Mouse (Mus musculus) gastrocnemius, postnatal 36 days (tissue): ENCODE results near the gene Hspb9. TPM values are rescaled to one million over a fixed set of nuclear protein-coding genes. Genes with fewer than 3 reads are reported as not detected.

Experiments
- DNase-seq, 2 experiments: peaks; one replicate each; pipeline ENCODE4 v3.0.0; 2022
- intact Hi-C: fragments of 180-260 bp; cut with DNase I; formaldehyde crosslinking; loops from one replicate; pipeline ENCODE4 v1.15.1; 2025
- total RNA-seq, 2 experiments: library from RNA; stranded (reverse); gene quantifications; 2 replicates each; pipeline ENCODE4 v1.2.3; 2021

The Hspb9 gene
- total RNA-seq, 2 experiments from 2014 or later: not detected

DNA sequence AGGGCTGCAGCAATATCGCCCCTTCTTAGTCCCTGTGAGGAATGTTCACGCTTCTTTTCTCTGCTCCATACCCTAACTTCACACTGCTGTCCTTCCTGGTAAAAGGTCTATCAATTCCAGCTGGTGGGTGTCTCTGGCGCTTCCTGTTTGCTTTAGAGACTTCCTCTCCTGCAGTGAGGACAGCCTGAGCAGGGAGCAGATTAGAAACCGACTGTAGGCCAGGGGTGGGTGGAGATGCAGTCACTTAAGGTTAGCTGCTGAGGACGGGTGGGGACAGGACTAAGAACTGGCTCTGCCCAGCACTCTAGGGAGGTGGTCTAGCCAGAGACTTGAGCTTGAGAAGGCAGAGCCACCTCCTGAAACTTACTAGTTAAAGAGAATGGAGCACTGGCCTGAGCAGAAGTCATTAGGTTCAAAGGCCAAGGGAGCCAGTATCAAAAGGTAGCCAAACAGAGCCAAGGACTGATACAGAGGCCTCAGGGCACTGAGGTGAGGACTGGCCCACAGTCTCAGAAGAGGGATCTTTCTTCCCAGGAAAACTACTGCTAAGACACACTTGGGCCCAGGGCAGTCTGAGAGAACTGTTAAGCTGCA, 11.4 kb downstream of the Hspb9 start:
- intact Hi-C loops: no loop called here
- DNase-seq: no peak

DNA sequence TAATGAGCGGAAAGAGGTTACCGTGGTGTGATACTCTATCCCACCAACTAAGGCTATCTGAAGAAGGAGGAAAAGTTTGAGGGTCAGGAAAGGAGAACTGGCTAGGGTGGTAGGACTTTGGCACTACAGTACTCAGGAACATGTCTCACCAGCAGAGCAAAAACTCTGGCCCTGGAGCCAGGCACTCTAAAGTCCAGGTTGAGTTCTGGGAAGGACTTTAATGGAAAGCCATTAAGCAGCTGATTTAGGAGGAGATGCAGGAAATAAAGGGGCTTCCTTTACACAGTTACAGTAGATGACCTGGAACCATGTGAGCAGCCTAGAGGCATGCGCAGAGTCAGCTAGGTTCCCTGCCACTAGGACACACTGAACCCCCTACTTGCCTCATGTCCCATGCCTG, 13.6 kb downstream of the Hspb9 start:
- DNase-seq: no peak
- intact Hi-C loops: no loop called here

DNA sequence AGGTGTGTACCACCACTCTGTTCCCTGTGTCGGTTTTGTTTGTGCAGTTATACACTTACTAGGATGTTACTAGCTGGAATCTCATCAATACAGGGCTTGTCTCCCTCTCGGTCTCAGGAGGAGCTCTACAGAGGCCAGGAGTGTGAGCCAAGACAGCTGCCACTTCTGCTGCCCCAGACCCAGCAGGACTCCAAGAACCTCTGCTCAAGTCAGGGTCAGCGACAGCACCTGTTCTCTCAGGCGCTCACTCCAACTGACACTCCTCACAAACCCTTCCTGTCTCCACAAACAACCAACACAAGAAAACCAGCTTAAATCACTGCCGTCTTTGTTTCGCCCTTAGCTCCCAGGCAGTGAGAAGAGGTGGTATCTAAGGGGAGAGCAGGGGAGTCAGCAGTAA, 15.0 kb downstream of the Hspb9 start:
- intact Hi-C loops: no loop called here

DNA sequence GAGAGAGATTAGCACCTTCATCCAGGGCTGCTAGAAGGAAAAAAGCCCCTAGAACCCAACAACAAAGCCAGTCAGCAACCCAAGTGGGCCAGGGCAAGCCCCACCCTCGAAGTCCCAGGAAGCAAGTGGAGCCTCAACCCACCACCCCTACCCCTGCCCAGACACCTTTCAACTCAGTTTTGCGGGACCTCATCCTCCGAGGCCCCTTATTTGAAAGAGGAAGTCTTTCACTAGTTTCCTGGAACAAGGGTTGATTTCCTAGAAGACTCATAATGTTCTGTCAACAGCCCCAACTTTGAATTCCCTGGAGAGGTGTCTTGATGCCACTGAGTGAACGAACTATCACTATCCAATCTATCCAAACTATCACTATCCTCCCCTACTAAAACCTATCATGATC, 16.3 kb downstream of the Hspb9 start:
- no peak for DNase-seq
- intact Hi-C loops: no loop called here

More for the DNA sequence above, 15.0 kb downstream of the Hspb9 start:
- no peak for DNase-seq

DNA sequence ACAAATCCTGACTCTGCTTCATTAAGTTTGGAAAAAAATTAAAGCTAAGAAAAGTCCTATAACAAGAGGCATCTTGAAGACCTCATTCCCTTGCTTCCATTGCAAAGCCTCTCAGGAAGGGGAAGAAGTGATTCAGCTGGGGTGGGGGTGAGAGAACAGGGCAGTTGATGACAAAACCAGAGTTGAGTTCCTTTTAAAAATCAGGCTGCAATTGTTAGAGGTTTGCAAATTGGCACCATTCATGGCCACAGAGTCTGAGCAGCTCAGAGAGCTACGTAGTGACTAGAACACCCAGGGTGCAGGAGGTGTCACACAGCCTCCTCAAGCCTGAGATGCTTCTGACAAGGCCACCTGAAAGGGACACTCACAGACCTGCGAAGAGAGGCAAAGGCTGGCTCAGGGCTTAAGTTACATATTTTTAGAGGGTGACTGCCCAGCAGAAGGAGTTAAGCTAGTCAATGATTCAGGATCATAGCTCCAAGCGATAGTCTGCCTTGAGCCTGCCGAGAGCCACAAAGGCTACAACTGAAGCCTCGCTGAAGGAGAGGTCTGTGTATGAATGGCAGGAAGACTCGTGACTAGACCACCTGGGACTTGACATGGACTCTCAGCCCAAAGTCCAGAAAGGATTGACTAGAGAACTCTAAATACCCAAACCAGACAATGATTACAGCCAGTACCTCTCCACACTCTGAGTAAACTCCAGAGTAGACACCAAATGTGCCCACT, 17.0 kb downstream of the Hspb9 start:
- no peak for DNase-seq
- intact Hi-C loops: no loop called here

DNA sequence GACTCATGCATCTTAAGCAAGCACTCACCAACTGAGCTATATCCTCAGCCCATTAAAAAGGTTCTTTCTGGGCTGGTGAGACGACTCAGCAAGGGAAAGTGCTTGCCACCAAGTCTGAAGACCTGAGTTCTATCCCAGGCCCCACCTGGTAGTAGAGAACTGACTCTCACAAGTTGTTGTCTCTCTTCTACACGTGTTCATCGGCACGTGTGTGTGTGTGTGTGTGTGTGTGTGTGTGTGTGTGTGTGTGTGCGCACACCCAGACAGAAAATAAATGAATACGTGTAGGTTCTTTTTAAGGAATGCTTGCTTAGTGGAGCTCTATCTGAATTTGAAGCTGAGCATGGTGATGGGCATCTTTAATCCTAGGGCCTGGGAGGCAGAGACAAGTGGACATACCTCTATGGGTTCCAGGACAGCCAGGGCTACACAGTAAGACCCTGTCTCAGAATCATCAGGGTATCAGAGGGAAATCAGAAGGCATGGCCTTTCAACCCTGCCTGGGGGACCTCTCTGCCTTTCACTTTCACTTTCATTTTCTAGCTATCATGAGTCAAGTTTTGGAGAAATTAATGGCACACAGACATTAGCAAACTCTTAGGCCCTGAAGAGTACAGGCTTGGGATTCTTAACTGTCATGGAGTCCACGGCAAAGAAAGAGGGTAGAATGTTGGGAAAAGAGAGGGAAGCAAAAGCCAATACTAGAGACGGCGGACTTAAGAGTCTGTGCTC, 21.6 kb downstream of the Hspb9 start:
- DNase-seq: no peak
- intact Hi-C loops: no loop called here

DNA sequence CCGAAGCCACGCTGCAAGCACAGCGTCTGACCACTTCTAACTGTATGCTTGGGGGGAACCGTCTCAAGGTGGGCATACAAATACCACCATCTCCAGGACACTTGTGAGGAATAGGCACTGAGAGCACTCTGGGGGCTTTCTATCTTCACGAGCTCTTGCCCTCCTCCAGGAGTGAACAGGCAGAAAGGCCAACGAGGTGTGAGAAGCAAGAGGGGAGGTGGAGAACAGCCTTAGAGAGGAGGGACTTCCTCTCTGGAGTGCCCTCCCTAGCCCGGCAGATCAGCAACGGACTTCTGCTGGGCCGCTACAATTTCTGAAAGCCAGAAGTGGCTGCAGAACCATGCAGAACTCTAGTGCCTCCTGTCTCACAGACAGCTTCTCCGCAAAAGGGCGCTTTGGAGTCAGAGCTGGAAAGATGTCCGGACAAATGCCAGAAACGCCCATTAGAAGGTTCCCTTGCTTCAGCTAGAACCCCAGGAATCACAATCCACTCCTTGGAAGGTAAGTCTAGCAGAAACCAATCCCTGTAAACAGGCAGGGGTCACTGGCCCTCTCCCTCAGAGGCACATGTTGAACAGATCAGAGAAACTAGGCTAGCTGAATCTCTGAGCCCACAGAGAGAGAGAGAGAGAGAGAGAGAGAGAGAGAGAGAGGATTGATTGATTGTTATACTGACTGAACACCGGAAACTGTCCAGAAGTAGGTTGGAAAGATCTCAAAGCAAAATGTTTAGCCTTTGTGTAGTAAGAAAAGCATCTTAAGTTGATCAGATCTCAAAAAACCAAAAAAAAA, 22.5 kb downstream of the Hspb9 start:
- intact Hi-C loops: no loop called here
- DNase-seq: no peak

DNA sequence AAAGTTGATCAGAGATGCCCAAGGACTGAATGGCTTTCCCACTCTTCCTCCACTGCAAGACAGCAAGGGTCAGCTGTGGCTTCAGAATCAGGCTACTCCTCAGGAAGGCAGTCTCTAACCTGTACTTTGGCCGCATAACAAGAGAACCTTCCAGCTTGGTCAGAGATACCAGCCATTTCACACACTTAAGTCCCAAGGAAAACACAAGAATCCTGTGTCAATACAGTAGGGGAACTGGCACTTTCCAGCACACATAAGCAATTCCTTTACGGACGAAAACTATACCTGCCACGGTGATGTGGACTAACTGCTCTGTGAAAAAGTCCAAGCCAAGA, 23.1 kb downstream of the Hspb9 start:
- intact Hi-C loops: no loop called here
- DNase-seq: no peak

DNA sequence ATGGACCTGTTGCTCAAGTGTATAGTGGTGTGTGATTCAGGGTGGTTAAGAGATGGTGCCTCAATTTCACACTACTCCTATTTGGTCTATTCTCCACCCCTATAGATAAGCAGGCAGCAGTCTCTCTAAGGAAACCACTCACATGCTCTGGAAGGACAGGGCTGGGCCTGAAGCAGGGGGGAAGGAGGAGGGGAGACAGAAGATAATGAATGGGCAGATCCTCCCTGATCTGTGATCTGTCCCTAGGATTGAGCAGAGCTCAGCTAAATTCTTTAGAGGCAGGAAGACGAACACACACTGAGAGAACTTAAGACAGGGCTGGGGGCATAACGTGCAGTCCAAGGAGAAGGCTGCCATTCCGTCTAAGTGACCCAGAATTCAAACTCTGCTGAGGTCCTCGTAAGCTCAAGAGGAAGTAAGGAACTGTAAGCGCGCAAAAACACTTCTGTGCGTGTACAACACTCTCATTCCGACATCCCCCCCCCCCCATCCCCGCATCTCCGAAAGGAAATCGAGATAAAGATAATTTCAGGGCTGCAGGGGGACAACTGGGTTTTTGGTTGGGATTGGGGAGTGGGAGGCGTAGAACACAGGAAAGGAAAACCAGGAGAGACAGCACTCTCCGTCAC, 23.6 kb downstream of the Hspb9 start:
- intact Hi-C loops: no loop called here
- no peak for DNase-seq

DNA sequence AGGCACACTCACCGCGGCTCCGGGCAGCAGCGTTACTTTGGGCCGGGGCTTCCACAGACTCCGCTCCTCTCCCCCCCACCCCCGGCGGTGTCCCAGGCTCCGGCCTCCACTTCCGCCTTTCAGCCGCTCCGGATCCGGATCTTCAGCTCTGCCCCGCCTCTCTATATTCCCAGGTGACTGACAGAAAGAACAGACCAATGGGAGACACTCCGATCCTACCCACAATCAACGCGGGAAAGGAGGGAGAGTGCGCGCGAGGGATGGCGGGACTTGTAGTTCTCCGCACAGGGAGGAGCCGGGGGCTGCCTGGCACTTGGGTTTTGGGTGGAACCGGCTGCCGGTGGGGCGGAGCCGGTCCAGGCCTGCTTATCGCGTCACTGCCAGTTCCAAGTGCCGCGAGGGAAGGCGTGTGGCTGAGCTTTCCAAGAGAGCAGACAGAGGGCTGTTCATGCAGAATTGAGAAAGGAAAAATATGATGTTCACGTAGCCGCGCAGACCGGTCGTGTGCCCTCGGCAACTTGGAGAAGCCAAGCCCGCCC, 24.5 kb downstream of the Hspb9 start, which contains the start of gene Rab5c:
Gene Rab5c, minus strand, starts transcription at position 150 of the 539 bp plus-strand sequence.
- peak; percentile 94 to 98 for DNase-seq
- intact Hi-C loops: no loop called here

DNA sequence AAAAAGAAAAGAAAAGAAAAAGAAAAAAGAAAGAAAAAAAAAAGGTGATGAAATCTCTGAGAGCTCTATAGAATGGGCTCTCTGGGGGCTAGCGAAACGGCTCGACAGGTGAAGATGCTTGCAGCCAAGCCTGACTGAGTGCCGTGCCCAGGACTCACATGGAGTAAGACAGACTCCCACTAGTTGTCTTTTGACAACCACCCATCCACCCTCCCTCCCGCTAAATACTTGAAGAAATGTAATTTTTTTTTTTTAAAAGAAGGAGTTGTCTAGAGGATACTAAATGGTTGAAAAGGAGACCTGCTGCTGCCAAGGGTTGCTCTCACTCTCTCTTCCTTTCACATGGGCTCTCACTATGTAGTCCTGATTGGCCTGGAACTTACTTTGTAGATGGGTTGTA, 25.1 kb downstream of the Hspb9 start:
- DNase-seq: no peak
- intact Hi-C loops: no loop called here

DNA sequence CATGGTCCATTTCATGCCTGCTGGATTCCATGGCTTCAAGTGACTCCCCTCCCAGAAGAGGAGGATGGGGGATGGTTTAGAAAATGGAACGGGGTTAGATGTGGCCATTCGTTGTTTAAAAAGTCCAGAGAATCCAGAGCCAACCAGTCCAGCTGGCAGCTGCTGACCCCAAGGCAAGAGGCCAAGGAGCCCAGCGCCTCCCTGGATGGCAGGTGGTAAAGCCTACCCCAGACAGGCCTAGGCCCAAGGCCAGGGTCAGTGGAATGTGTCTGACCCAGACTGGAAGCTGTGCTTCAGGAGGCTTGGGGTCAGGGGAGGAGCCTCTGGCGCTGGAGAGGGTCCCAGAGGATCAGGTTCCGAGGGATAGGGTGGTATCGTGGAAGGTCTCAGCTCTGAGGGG, 27.7 kb downstream of the Hspb9 start:
- intact Hi-C loops: loop anchor here (10.0 kb wide), 1 partner anchor 323 kb away; no protein-coding TSS in a partner anchor
- peak; percentile 49 to 58 for DNase-seq

DNA sequence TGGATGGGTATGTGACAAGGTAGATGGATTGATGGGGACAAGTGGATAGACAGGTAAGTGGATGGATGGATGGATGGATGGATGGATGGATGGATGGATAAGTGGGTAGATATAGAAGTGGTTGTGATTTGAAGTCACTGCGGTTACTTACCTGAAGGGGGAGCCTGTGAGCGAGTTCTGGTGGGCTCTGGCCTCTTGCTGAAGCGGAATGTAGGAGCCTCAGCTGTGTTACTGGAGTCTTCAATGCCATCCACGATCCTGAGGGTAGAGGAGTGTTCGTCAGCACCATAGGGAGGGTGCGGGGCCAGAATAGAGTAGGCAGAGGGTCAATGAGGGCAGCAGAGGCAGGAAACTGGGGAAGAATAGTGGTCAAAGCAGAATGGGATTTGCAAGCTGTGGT, 31.4 kb downstream of the Hspb9 start:
- intact Hi-C loops: loop anchor here (2.0 to 10.0 kb wide), 2 partner anchors 14 to 320 kb away; partner anchors contain the start of gene Kcnh4
- no peak for DNase-seq

DNA sequence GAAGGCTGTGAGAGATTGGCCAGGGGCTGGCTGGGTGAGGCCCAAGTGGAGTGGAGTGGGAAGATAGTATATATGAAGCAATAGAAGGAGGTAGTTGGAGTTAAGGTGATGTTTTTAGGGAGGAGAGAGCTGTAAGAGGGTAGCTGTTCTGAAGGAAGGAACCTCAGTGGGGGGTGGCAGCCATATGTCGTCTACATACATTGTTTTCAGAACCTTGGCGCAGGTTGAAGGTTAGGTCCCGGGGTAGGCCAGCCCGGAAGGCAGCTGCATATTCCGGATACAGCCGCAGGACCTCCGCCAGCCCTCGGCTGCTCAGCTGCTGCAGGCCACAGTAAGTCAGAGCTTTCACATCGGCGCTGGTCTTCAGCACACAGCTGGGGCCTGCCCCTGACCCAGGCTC, 32.9 kb downstream of the Hspb9 start:
- no peak for DNase-seq
- intact Hi-C loops: loop anchor here (10.0 kb wide), 1 partner anchor 318 kb away; no protein-coding TSS in a partner anchor

DNA sequence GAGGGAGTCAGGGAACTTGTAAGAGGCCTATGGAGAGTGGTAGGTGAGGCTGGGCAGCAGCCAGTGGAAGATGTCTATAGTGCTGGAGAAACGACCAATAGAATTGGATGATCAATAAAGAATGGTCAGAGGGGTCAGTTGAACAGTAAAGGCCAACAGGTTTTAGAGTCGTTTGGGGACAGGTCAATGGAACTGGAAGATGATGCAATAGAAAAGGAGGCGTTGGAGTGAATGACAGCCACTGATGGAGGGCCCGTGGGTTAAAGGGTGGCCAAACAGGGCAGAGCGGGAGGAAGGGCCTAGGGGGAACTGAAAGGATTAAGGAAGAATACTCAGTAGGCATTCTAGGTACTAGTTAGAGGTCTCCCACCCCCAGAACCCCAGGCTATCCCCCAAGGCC, 33.5 kb downstream of the Hspb9 start:
- intact Hi-C loops: loop anchor here (10.0 kb wide), 1 partner anchor 318 kb away; no protein-coding TSS in a partner anchor
- DNase-seq: no peak

DNA sequence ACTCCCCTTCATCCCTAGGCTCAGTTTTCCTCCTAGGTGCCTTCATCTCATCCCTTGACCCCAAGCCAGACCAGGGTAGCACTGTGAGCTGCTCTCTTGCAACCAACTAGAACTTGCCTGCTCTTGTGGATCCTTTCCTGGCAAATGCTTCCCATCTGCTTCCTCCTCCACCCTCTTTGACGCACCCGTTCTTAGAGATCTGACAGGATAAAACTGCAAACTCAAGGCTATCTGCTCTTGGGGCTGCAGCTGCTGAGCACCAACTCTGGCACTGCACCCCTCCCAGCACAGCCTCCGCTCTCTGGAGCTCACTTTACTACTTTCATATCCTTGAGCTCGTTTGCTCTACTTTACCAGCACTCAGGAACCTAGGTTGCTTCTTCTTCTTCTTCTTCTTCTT, 35.0 kb downstream of the Hspb9 start:
- no peak for DNase-seq
- intact Hi-C loops: loop anchor here (10.0 kb wide), 1 partner anchor 316 kb away; no protein-coding TSS in a partner anchor

DNA sequence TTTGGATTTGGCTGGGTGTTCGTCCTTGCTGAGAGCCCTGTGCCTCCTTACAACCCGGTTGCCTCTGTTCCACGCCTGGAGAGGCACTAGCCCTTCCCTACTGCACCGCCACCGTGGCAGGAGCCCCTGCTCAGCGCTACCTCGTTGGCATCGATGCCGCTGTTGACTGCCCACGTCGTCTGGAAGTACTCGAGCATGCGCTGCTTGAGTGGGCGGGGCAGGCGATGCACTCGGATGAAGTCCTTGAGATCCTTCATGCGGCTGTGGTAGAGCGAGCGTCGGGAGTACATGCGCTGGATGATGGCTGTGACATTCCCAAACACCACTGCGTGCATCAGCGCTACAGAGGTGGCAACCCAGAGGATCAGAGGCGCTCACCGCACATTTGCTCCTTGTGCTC, 35.8 kb downstream of the Hspb9 start:
- intact Hi-C loops: loop anchor here (10.0 kb wide), 1 partner anchor 315 kb away; no protein-coding TSS in a partner anchor
- DNase-seq: no peak

DNA sequence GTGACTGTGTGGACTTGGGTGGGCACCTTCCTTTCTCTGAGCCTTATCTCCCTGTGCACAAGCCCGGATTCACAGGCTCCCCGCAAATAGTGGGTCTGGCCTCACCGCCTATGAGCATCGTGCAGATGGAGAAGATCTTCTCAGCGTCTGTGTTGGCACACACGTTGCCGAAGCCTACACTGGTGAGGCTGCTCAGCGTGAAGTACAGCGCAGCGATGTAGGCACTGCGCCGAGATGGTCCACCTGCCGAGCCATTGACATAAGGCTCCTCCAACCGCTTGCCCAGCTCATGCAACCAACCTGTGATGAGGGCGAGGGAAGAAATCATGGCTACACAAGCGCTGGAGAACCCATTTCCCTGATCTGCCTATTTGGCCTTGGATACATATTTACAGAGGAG, 36.5 kb downstream of the Hspb9 start:
- DNase-seq: no peak
- intact Hi-C loops: no loop called here

DNA sequence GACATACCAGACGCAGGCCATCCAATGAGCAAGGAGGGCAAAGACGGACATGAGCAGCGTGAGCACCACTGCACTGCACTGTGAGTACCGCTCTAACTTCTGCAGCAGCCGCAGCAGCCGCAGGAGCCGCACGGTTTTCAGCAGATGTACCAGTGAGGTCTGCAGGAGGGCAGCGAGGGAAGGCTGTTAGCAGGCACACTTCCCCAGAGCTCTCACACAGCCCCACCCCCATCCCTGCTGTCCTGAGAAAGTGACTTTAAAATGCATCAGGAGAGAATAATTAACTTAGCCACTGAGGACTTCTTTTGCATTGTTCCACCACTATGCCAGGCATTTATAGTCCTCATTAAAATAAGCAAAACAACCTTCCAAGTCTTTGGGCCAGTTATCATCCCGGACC, 38.6 kb downstream of the Hspb9 start:
- intact Hi-C loops: no loop called here

More for the DNA sequence above, 38.6 kb downstream of the Hspb9 start:
- DNase-seq: no peak
